Mouse (Mus musculus): Measurements from ENCODE around the gene Cubn. TPM values are rescaled to one million over a fixed set of nuclear protein-coding genes. Genes with fewer than 3 reads are reported as not detected.

Gene Cubn
- total RNA-seq, 4 experiments from 2014 or later: 0.26 to 0.49 (median 0.35) TPM

- no peak for DNase-seq (ENCODE audit: low spot score in 2 of 2)
Observed at GRCm38 (mm10) chr2:13240711-13241110, 250.9 kb downstream of the Cubn start.

DNA sequence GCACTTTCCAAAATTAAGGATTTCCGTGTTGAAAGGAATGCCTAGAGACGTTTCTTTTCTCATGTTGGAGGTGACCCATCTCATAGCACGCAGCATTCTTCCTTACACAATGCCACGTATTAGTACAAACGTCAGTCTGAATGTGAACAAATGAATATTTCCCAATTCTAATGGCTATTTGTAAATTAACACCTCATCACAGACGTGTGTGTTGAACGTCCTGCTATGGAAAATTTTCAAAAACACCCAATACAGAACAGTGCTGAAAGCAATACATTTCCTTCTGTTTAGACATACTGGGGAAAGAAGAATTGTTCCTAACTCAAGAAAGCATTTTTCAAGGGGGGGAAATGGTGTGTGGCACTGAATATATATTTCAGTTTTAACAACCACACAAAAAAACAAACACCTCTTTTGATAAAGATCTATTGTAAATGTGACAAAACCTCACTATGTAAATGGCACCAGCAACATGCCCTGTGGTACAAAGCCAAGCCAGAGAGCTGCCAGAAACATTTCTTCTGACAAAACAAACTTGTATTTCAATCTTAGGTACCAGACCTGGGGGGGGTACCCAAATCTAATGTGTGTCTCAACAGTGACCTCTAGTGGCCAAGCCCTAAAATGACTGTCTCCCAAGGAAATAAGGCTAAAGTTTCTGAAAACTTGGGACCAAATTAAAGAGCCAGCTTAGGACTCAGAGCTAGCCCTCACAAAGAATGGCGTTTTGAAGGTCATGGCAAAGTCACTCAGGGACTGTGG, 254.3 kb downstream of the Cubn start:
- peak; percentile 17 to 18 for DNase-seq (ENCODE audit: low spot score in 2 of 2)

GRCm38 (mm10) chr2:13235696-13236095, 255.9 kb downstream of the Cubn start:
- DNase-seq (ENCODE audit: low spot score in 2 of 2): no peak

DNA sequence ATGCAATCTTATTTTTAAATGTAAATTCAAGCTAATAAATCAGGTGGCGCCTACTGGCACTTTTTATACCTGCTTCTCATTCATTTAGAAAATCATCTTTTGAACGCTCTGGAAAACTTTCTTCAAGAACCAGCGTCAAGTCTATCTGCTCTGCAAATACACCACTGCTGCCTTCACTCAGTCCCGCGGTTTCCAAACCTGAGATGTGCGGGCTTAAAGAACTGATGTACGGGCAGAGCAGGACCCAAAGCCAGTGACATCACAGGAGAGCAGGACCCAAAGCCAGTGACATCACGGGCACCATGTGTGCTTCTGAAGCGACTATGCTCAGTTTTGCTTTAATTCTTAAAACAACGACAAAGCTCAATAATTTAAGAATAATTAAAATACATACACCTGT, 256.8 kb downstream of the Cubn start:
- no peak for DNase-seq (ENCODE audit: low spot score in 2 of 2)

DNA sequence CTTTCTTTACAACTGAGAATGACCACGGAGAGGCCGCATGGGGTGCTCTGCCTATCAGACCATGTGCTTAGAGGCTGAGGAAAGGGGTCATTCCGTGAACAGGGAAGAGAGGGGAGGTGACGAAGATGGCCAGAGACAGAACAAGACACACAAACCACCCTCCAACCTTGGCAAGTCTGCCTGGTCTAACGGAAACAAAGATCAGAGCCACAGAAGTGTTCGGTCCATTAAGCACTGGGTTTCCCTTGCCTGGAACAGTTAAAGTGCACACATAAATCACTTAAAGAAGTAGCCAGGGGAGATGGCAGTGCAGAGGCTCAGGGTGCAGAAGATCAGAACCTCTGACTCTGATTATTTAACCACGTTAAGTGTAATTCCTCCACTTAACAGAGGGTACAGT, 257.7 kb downstream of the Cubn start:
- no peak for DNase-seq (ENCODE audit: low spot score in 2 of 2)

GRCm38 (mm10) chr2:13233254-13233835, 258.3 kb downstream of the Cubn start:
- DNase-seq (ENCODE audit: low spot score in 2 of 2): no peak

GRCm38 (mm10) chr2:13232305-13232704, 259.3 kb downstream of the Cubn start:
- no peak for DNase-seq (ENCODE audit: low spot score in 2 of 2)

- no peak for DNase-seq (ENCODE audit: low spot score in 2 of 2)
Observed at GRCm38 (mm10) chr2:13229686-13230085, 261.9 kb downstream of the Cubn start.

Other genes starting within 250 kb of the Cubn start
- gene Rsu1, start 220.4 kb downstream of the Cubn start, total RNA-seq (2022): 10 to 100 TPM; 29.8 to 42.3 (median 32.0) TPM
- 10 to 100 TPM in 1 of 4 experiments, 1 to 10 TPM in 3; 5.0 to 10.5 (median 6.2) TPM for gene Trdmt1, start 52.9 kb upstream of the Cubn start, total RNA-seq (2022)
- gene Vim, start 82.1 kb upstream of the Cubn start, total RNA-seq (2022): 10 to 100 TPM; 49.1 to 94.5 (median 69.2) TPM

All from left cerebral cortex, adult 8-10 months (tissue).